Mouse (Mus musculus): ENCODE results near the gene Ank. TPM values are rescaled to one million over a fixed set of nuclear protein-coding genes. Genes with fewer than 3 reads are reported as not detected.

Gene Ank
- polyA plus RNA-seq, 1 experiment from 2014 or later: 14.7 TPM

DNA sequence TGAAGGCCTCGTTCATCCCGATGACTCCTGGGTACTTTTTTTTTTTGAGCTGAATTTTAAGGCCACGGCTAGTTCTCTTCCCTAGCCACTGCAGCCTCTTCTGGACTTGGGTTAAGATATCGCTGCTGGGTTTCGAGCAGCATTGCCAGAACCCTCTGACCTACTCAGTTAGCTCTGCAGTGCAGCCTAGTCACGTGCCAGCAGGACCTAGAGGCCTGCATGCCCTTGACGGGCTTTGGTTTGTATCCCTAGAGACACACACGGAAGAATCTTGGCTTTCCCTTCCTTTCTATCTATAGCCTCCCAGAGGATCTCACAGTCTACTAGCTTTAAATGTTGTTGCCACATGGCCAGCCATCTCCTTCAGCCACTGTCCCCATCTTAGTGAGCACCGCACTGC lies 73.3 kb downstream of the Ank start:
- WGBS: 70% methylated on average over 9 of the region's 9 CpGs
- Histone ChIP-seq H3K4me3 (no peak overlapping the region), H3K27ac (ENCODE audit: poor library complexity, severe bottlenecking) (peak overlapping the region; percentile 10), H3K4me1 (replicated peaks) (peaks cover 56% of the 10 kb centered on the region), H3K4me2 (no peak overlapping the region), H3K36me3 (peaks cover 3% of the 10 kb centered on the region; the same call in 1 of the 2 replicates), H3K9me3 (replicated peaks) (no peaks in the 10 kb centered on the region), H3K27me3 (replicated peaks) (no peaks in the 10 kb centered on the region), H3K9ac (no peak overlapping the region)
- no peak for ATAC-seq (ENCODE audit: insufficient number of reproducible peaks, low FRiP score)

DNA sequence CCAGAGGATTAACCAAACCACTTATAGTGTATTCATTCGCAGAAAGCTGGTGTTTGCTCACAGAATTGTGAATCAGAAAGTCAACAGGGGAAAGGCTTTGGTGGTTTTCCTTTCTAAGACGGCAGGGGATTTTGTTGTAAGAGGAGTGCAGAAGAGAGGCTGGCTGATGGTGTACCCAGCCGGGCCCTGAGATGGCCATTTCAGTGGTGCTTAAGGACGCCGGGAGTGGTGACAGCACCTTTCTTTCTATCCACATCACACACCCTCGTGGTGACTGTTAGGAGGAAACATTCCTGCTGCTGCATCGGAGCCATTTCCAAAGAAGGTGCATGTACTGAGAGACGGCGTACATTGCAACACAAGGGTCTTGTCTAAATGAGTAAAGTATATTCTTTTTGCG lies 78.7 kb downstream of the Ank start:
- 64% methylated on average over 10 of the region's 10 CpGs for WGBS
- no peak overlapping the region for H3K4me3 ChIP-seq
- peaks cover 3% of the 10 kb centered on the region; the same call in 1 of the 2 replicates for H3K36me3 ChIP-seq
- H3K9ac ChIP-seq: no peak overlapping the region
- H3K4me1 ChIP-seq (replicated peaks): peaks cover 35% of the 10 kb centered on the region
- no peak overlapping the region for H3K4me2 ChIP-seq
- no peak for ATAC-seq (ENCODE audit: insufficient number of reproducible peaks, low FRiP score)
- H3K27ac ChIP-seq (ENCODE audit: poor library complexity, severe bottlenecking): no peak overlapping the region; the same call in 1 of the 2 replicates
- H3K27me3 ChIP-seq (replicated peaks): no peaks in the 10 kb centered on the region
- H3K9me3 ChIP-seq (replicated peaks): no peaks in the 10 kb centered on the region

- Histone ChIP-seq H3K4me3 (no peak overlapping the region), H3K27ac (ENCODE audit: poor library complexity, severe bottlenecking) (no peak overlapping the region), H3K27me3 (replicated peaks) (no peaks in the 10 kb centered on the region), H3K4me2 (no peak overlapping the region), H3K9me3 (replicated peaks) (no peaks in the 10 kb centered on the region), H3K36me3 (peaks cover 3% of the 10 kb centered on the region; the same call in 1 of the 2 replicates), H3K4me1 (replicated peaks) (peaks cover 34% of the 10 kb centered on the region), H3K9ac (no peak overlapping the region)
- WGBS: 55% methylated on average over 6 of the region's 6 CpGs
- no peak for ATAC-seq (ENCODE audit: insufficient number of reproducible peaks, low FRiP score)
Observed at GRCm38 (mm10) chr15:27548110-27548509, 81.6 kb downstream of the Ank start.

GRCm38 (mm10) chr15:27549071-27549470 lies 82.6 kb downstream of the Ank start:
- Histone ChIP-seq H3K9ac (no peak overlapping the region), H3K36me3 (peaks cover 3% of the 10 kb centered on the region; the same call in 1 of the 2 replicates), H3K9me3 (replicated peaks) (no peaks in the 10 kb centered on the region), H3K27ac (ENCODE audit: poor library complexity, severe bottlenecking) (no peak overlapping the region), H3K27me3 (replicated peaks) (no peaks in the 10 kb centered on the region), H3K4me1 (replicated peaks) (peaks cover 34% of the 10 kb centered on the region), H3K4me2 (no peak overlapping the region), H3K4me3 (no peak overlapping the region)
- WGBS: 77% methylated on average over 10 of the region's 10 CpGs
- ATAC-seq (ENCODE audit: insufficient number of reproducible peaks, low FRiP score): no peak

DNA sequence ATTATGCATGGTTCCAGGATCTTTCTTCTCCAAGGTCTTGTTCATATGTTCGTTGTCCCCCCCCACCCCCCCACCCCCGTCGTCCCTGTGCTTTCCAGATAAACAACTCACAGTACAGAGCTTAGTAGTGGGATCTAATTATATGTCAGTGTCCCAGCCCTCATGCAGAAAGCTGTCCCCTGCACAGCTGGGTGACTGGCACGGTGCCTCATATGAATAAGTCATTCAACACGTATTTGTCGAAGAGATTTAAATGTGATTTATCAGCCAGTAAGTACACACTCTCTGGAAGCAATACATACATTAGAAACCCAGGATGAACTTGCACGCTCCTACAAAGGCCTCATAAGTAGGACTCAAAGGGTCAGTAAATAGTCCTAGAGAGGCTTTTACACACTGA lies 83.4 kb downstream of the Ank start:
- Histone ChIP-seq H3K4me3 (no peak overlapping the region), H3K27me3 (replicated peaks) (no peaks in the 10 kb centered on the region), H3K9ac (no peak overlapping the region), H3K9me3 (replicated peaks) (no peaks in the 10 kb centered on the region), H3K27ac (ENCODE audit: poor library complexity, severe bottlenecking) (no peak overlapping the region), H3K4me2 (no peak overlapping the region), H3K36me3 (no peaks in the 10 kb centered on the region), H3K4me1 (replicated peaks) (peaks cover 32% of the 10 kb centered on the region)
- ATAC-seq (ENCODE audit: insufficient number of reproducible peaks, low FRiP score): no peak
- WGBS: 70% methylated on average over 7 of the region's 7 CpGs

- WGBS: 87% methylated on average over 9 of the region's 9 CpGs
- no peak overlapping the region for H3K9ac ChIP-seq
- H3K4me3 ChIP-seq: no peak overlapping the region
- H3K9me3 ChIP-seq (replicated peaks): no peaks in the 10 kb centered on the region
- H3K4me2 ChIP-seq: no peak overlapping the region
- no peak for ATAC-seq (ENCODE audit: insufficient number of reproducible peaks, low FRiP score)
- H3K27ac ChIP-seq (ENCODE audit: poor library complexity, severe bottlenecking): no peak overlapping the region
- no peaks in the 10 kb centered on the region for H3K36me3 ChIP-seq
- no peaks in the 10 kb centered on the region for H3K27me3 ChIP-seq (replicated peaks)
- H3K4me1 ChIP-seq (replicated peaks): peaks cover 27% of the 10 kb centered on the region
Observed at GRCm38 (mm10) chr15:27550358-27550992, 84.0 kb downstream of the Ank start.

DNA sequence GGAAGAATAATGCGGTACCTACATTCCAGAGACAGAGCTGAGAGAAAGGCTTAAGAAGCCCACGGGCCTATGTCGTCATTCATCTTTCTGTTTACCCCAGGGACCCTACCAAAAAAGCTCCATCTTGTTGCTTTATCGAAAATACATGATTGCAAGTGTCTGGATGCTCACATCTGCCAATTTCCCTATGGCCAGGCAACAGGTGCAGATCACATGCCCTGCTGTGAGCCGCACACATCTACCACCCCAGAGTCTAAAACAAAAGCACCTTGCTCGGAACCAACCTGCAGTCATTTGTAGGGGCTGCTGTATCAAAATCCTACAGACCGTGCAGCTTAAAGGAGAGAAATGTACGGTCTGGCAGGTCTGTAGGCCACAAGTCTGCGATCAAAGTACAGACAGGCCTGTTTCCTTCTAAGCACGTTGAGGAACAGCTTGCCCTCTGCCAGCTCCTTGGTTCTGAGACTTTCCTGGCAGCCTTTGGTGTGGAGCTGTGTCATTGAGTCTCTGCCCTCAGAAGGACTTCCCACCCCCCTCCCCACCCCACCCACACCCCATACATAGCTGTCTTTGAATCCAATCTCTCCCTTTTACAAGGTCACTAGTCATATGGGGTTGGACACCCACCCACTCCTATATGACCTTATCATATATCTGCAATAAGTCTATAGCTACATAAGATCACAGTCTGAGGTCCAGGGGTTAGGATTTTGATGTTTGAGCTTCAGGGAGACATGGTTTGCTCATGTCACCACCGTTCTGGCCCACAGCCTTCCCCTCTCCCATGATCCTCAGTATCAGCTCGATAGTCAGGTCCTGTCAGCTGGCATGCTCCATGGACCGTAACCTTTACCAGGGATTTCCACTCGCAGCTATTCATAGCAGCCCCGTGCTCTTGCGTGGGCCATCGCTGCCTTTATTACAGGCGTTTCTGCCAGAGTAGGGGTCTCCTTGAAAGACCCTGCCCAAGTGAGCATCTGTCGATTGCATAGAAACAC lies 84.9 kb downstream of the Ank start:
- peaks cover 27% of the 10 kb centered on the region for H3K4me1 ChIP-seq (replicated peaks)
- H3K9me3 ChIP-seq (replicated peaks): no peaks in the 10 kb centered on the region
- no peak for ATAC-seq (ENCODE audit: insufficient number of reproducible peaks, low FRiP score)
- no peaks in the 10 kb centered on the region for H3K36me3 ChIP-seq
- H3K27me3 ChIP-seq (replicated peaks): no peaks in the 10 kb centered on the region
- no peak overlapping the region for H3K27ac ChIP-seq (ENCODE audit: poor library complexity, severe bottlenecking)
- WGBS: 81% methylated on average over 19 of the region's 19 CpGs
- H3K4me3 ChIP-seq: no peak overlapping the region
- no peak overlapping the region for H3K9ac ChIP-seq
- no peak overlapping the region for H3K4me2 ChIP-seq

DNA sequence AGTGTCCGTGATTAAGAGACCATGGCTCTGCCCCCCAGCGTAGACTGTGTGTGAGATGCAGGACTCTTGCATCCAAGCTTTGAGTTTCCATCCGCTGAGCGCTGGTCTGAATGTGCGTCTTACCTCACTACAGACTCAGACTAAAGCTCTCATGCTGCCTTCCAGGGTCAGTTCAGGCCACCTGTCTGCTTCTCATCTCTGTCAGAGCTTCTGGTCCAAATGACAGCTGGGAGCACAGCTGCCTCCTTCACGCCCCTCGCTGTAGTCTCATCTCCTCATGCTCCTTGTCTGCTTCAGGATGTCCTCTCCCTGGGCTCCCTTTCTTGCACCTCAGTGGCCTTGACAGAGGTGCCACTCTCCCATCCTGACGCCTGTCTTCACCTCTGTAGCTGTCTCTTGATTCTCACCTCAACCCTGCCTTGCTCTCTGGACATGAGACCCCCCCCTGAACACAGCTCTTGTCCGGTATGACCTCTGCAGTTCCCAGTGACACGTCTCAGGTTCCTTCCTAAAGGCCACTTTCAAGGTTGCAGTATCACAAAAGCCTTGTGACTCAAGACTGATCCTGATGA lies 85.7 kb downstream of the Ank start:
- no peak overlapping the region for H3K27ac ChIP-seq (ENCODE audit: poor library complexity, severe bottlenecking)
- no peaks in the 10 kb centered on the region for H3K9me3 ChIP-seq (replicated peaks)
- H3K9ac ChIP-seq: no peak overlapping the region
- H3K4me2 ChIP-seq: no peak overlapping the region
- peaks cover 27% of the 10 kb centered on the region for H3K4me1 ChIP-seq (replicated peaks)
- no peak overlapping the region for H3K4me3 ChIP-seq
- H3K27me3 ChIP-seq (replicated peaks): no peaks in the 10 kb centered on the region
- peaks cover 5% of the 10 kb centered on the region; the same call in 1 of the 2 replicates for H3K36me3 ChIP-seq
- 61% methylated on average over 10 of the region's 10 CpGs for WGBS
- no peak for ATAC-seq (ENCODE audit: insufficient number of reproducible peaks, low FRiP score)

GRCm38 (mm10) chr15:27553554-27553953 lies 87.1 kb downstream of the Ank start:
- WGBS: 86% methylated on average over 5 of the region's 5 CpGs
- Histone ChIP-seq H3K4me1 (replicated peaks) (peaks cover 17% of the 10 kb centered on the region), H3K9ac (no peak overlapping the region), H3K4me2 (no peak overlapping the region), H3K9me3 (replicated peaks) (no peaks in the 10 kb centered on the region), H3K36me3 (peaks cover 13% of the 10 kb centered on the region), H3K27ac (ENCODE audit: poor library complexity, severe bottlenecking) (no peak overlapping the region), H3K4me3 (no peak overlapping the region), H3K27me3 (replicated peaks) (no peaks in the 10 kb centered on the region)
- ATAC-seq (ENCODE audit: insufficient number of reproducible peaks, low FRiP score): no peak

- Histone ChIP-seq H3K9ac (no peak overlapping the region), H3K36me3 (peaks cover 13% of the 10 kb centered on the region), H3K27me3 (replicated peaks) (no peaks in the 10 kb centered on the region), H3K4me3 (no peak overlapping the region), H3K4me1 (replicated peaks) (no peaks in the 10 kb centered on the region), H3K4me2 (no peak overlapping the region), H3K27ac (ENCODE audit: poor library complexity, severe bottlenecking) (no peak overlapping the region), H3K9me3 (replicated peaks) (no peaks in the 10 kb centered on the region)
- no peak for ATAC-seq (ENCODE audit: insufficient number of reproducible peaks, low FRiP score)
- 78% methylated on average over 16 of the region's 16 CpGs for WGBS
Observed at GRCm38 (mm10) chr15:27558456-27559147, 92.1 kb downstream of the Ank start.

DNA sequence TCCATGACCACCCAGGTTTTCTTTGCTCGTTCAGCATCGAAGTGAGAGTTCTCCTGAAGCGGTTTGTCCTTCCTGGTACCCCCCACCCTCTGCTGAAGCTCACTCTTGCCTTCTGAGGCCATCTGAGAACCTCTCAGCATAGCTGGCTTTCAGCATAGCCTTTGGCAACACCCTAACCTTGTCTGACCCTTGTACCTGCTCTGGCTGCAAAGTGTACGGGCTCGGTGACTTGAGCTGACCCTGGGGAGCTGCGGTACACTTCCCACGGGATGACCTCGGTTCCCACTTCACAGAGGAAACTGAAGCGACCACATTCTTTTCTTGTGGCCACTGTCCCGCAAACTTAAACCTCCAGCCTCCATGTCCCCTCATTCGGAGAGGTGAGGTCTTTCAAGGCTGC lies 93.8 kb downstream of the Ank start:
- no peak overlapping the region for H3K9ac ChIP-seq
- no peak for ATAC-seq (ENCODE audit: insufficient number of reproducible peaks, low FRiP score)
- WGBS: 82% methylated on average over 11 of the region's 11 CpGs
- no peaks in the 10 kb centered on the region for H3K9me3 ChIP-seq (replicated peaks)
- no peak overlapping the region for H3K4me2 ChIP-seq
- no peaks in the 10 kb centered on the region for H3K4me1 ChIP-seq (replicated peaks)
- H3K4me3 ChIP-seq: no peak overlapping the region
- H3K36me3 ChIP-seq: peaks cover 19% of the 10 kb centered on the region
- H3K27ac ChIP-seq (ENCODE audit: poor library complexity, severe bottlenecking): no peak overlapping the region
- H3K27me3 ChIP-seq (replicated peaks): no peaks in the 10 kb centered on the region

Measured in heart, embryonic 12.5 days (tissue).